Mouse (Mus musculus) gastrocnemius, postnatal 14 days (tissue): Measurements from ENCODE around the gene Mcpt4. TPM values are rescaled to one million over a fixed set of nuclear protein-coding genes. Genes with fewer than 3 reads are reported as not detected.

Experiments used
- microRNA-seq, 2 experiments: library from miRNA; unstranded; fragments of <30 nt; microRNA quantifications; one replicate each; pipeline ENCODE4 v1.2.0; 2021
- total RNA-seq, 2 experiments: library from RNA; stranded (reverse); gene quantifications; 2 replicates each; pipeline ENCODE4 v1.2.3; 2021

The Mcpt4 gene
- total RNA-seq, 2 experiments from 2014 or later: 4.4 to 7.0 TPM

Small RNA genes lying within 50 kb of the gene (microRNA-seq; reads per million reads assigned to microRNA genes)
- 0 reads per million in 2 experiments for gene Mir6949

Other genes with a start within 250 kb of the Mcpt4 start
- 1 to 10 TPM; 7.4 to 7.5 TPM for gene Nfatc4, start 239.2 kb downstream of the Mcpt4 start, total RNA-seq
- 1 to 10 TPM; 7.2 to 7.5 TPM for gene Nynrin, start 208.3 kb downstream of the Mcpt4 start, total RNA-seq
- under 1 TPM; 0.11 to 0.12 TPM for gene Cbln3, start 177.9 kb downstream of the Mcpt4 start, total RNA-seq
- gene Khnyn, start 177.4 kb downstream of the Mcpt4 start, total RNA-seq: 1 to 10 TPM; 7.1 to 8.2 TPM
- gene Sdr39u1, start 162.0 kb downstream of the Mcpt4 start, total RNA-seq: 10 to 100 TPM; 82.6 to 85.7 TPM
- gene Cma1, start 117.6 kb downstream of the Mcpt4 start, total RNA-seq: 1 to 10 TPM; 7.6 to 9.9 TPM
- gene Cma2, start 111.3 kb downstream of the Mcpt4 start, total RNA-seq: under 1 TPM in 1 of 2 experiments, not detected in 1; 0.57 TPM
- not detected for gene Mcpt1, start 44.3 kb downstream of the Mcpt4 start, total RNA-seq
- not detected for gene Mcpt9, start 31.8 kb downstream of the Mcpt4 start, total RNA-seq
- not detected for gene Mcpt2, start 20.3 kb downstream of the Mcpt4 start, total RNA-seq
- gene Mcpt8, start 23.0 kb upstream of the Mcpt4 start, total RNA-seq: not detected
- not detected for gene Ctsg, start 40.3 kb upstream of the Mcpt4 start, total RNA-seq
- gene Gzme, start 58.3 kb upstream of the Mcpt4 start, total RNA-seq: not detected
- gene Gzmd, start 70.3 kb upstream of the Mcpt4 start, total RNA-seq: not detected
- gene Gzmg, start 97.3 kb upstream of the Mcpt4 start, total RNA-seq: not detected
- gene Gzmn, start 112.3 kb upstream of the Mcpt4 start, total RNA-seq: not detected
- not detected for gene Gzmf, start 149.1 kb upstream of the Mcpt4 start, total RNA-seq
- not detected for gene Gzmc, start 172.3 kb upstream of the Mcpt4 start, total RNA-seq
- gene Gzmb, start 199.9 kb upstream of the Mcpt4 start, total RNA-seq: not detected